Comparison of ENCODE assay signal across 19 mouse cellular contexts in the genomic region with DNA sequence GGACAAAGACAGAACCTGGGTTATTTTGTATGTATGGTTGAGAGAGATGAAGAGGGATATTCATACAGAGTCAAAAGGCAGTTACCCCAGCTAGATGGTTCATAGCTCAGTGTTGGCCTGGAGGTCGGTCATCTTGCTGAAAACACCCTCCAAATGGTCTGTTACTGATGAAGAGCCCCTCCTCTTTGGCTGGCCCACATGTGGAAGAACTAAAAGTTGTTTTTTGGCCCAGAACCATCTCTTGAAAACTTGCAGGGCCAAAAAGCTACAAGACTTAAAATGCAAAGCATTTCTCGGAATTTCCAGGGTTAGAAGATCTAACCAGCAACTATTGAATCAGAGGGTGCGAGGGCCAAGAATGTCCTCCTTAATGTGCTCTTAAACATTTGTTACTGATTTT. TPM values are rescaled to one million over a fixed set of nuclear protein-coding genes. Genes with fewer than 3 reads are reported as not detected.
DNase-seq lines count a peak whose midpoint lies in the region; ATAC-seq and TF ChIP-seq lines count a peak whose summit lies in the region.
"Had no signal": no experiment of that assay in that cellular context is flagged by ENCODE, and none has a peak within 500 bp of the region (broad histone marks: within the 10 kb centered on the region; RNA-seq: fewer than 3 reads in every experiment).

No protein-coding gene starts in this region.

- H3K79me2 ChIP-seq in liver, adult 2 months (ENCODE audit: control insufficient read depth, insufficient read depth, low read length): peaks cover 35% of the 10 kb centered on the region

- TF ChIP-seq CTCF in liver, adult 2 months (IDR thresholded peaks at IDR 0.05; ENCODE audit: low read depth, low read length): no peak
- no peak for TF ChIP-seq CTCF in liver, postnatal 0 days (IDR thresholded peaks at IDR 0.05; ENCODE audit: low read depth)

- WGBS in heart, embryonic 16.5 days: 79% methylated on average over 3 of the region's 3 CpGs
- 88% methylated on average over 3 of the region's 3 CpGs for WGBS in liver, adult 2 months
- 78% methylated on average over 3 of the region's 3 CpGs for WGBS in liver, postnatal 0 days (ENCODE audit: insufficient replicate concordance)
- 52% methylated on average over 3 of the region's 3 CpGs for WGBS in limb, embryonic 15.5 days

- no peaks in the 10 kb centered on the region for H3K36me3 ChIP-seq in heart, embryonic 16.5 days (ENCODE audit: control insufficient read depth, insufficient read depth)
- H3K36me3 ChIP-seq in liver, adult 2 months (ENCODE audit: control insufficient read depth, insufficient read depth, low read length): peaks cover 34% of the 10 kb centered on the region
- H3K36me3 ChIP-seq in liver, postnatal 0 days (replicated peaks; ENCODE audit: insufficient read depth, low read length): peaks cover 30% of the 10 kb centered on the region
- peaks cover 4% of the 10 kb centered on the region for H3K36me3 ChIP-seq in limb, embryonic 15.5 days
- H3K36me3 ChIP-seq: forebrain, embryonic 15.5 days had no signal

- no peak overlapping the region for H3K9ac ChIP-seq in heart, embryonic 16.5 days (ENCODE audit: low read length)
- no peak overlapping the region for H3K9ac ChIP-seq in liver, adult 2 months (ENCODE audit: low read depth, low read length)
- H3K9ac ChIP-seq in liver, postnatal 0 days (replicated peaks): no peak overlapping the region
- no peak overlapping the region for H3K9ac ChIP-seq in limb, embryonic 15.5 days
- H3K9ac ChIP-seq: forebrain, embryonic 15.5 days had no signal

- no peak overlapping the region for H3K4me3 ChIP-seq in heart, embryonic 16.5 days (ENCODE audit: low read length)
- H3K4me3 ChIP-seq in liver, adult 2 months (ENCODE audit: insufficient read depth, low read depth, low read length): no peak overlapping the region
- H3K4me3 ChIP-seq in liver, postnatal 0 days (ENCODE audit: low read depth, low read length): no peak overlapping the region
- no peak overlapping the region for H3K4me3 ChIP-seq in brown adipose tissue, adult 24 weeks (ENCODE audit: insufficient read depth, low read depth, low read length)
- no peak overlapping the region for H3K4me3 ChIP-seq in limb, embryonic 15.5 days
- H3K4me3 ChIP-seq: forebrain, embryonic 15.5 days; hindbrain, embryonic 10.5 days had no signal

- no peak for DNase-seq in heart, adult 8-10 months (ENCODE audit: low spot score)
- DNase-seq in liver, adult 2 months (ENCODE audit: extremely low read depth, low read depth, low spot score): no peak
- no peak for DNase-seq in liver, postnatal 0 days
- no peak for DNase-seq in kidney, postnatal 36 days
- no peak for DNase-seq in natural killer cell, adult 2 months (ENCODE audit: low spot score in 2 of 2)
- DNase-seq: B cell, adult 2 months; cerebellum, adult 9-10 months; kidney, adult 18-20 months; liver; right cerebral cortex, postnatal 14 days; thymus, postnatal 25 days had no signal

- no peak overlapping the region for H3K4me2 ChIP-seq in heart, embryonic 16.5 days (ENCODE audit: low read depth, low read length)
- no peak overlapping the region for H3K4me2 ChIP-seq in liver, postnatal 0 days (ENCODE audit: low read depth, low read length)
- peak overlapping the region; percentile 10; the same call in 1 of the 2 replicates for H3K4me2 ChIP-seq in limb, embryonic 15.5 days
- H3K4me2 ChIP-seq: forebrain, embryonic 15.5 days; heart, embryonic 11.5 days had no signal

- peaks cover 15% of the 10 kb centered on the region; the same call in 1 of the 2 replicates for H3K4me1 ChIP-seq in heart, embryonic 16.5 days (ENCODE audit: control insufficient read depth, insufficient read depth, low read length)
- peaks cover 45% of the 10 kb centered on the region for H3K4me1 ChIP-seq in liver, adult 2 months (ENCODE audit: control insufficient read depth, insufficient read depth, low read length)
- peaks cover 43% of the 10 kb centered on the region for H3K4me1 ChIP-seq in liver, postnatal 0 days (ENCODE audit: insufficient read depth)
- H3K4me1 ChIP-seq in brown adipose tissue, adult 24 weeks (ENCODE audit: control insufficient read depth, insufficient read depth, insufficient read length, low read length): peaks cover 30% of the 10 kb centered on the region
- H3K4me1 ChIP-seq in limb, embryonic 15.5 days: peaks cover 34% of the 10 kb centered on the region
- H3K4me1 ChIP-seq: forebrain, embryonic 15.5 days had no signal

- ATAC-seq in heart, embryonic 16.5 days (replicated peaks; ENCODE audit: extremely low read depth, insufficient read depth, low FRiP score): no peak
- ATAC-seq in liver, postnatal 0 days: no peak
- peak; percentile 61; the same call in 1 of the 2 replicates for ATAC-seq in limb, embryonic 15.5 days (ENCODE audit: insufficient number of reproducible peaks, low FRiP score, low TSS enrichment, low read depth)
- ATAC-seq: forebrain, embryonic 15.5 days; hindbrain, postnatal 0 days; midbrain, embryonic 16.5 days had no signal

- TF ChIP-seq POLR2A in liver, adult 2 months (IDR thresholded peaks at IDR 0.05; ENCODE audit: extremely low read depth, insufficient read depth, low read length): no peak

- no peaks in the 10 kb centered on the region for H3K27me3 ChIP-seq in heart, embryonic 16.5 days (ENCODE audit: control insufficient read depth, insufficient read depth, low read length)
- H3K27me3 ChIP-seq in liver, adult 2 months (ENCODE audit: control insufficient read depth, insufficient read depth, low read length): no peaks in the 10 kb centered on the region
- no peaks in the 10 kb centered on the region for H3K27me3 ChIP-seq in liver, postnatal 0 days (ENCODE audit: insufficient read depth, low read length)
- no peaks in the 10 kb centered on the region for H3K27me3 ChIP-seq in limb, embryonic 15.5 days
- H3K27me3 ChIP-seq: forebrain, embryonic 15.5 days had no signal

- no peak for TF ChIP-seq EP300 in liver, postnatal 0 days (IDR thresholded peaks at IDR 0.05; ENCODE audit: low read depth)

- H3K9me3 ChIP-seq in heart, embryonic 16.5 days (replicated peaks; ENCODE audit: control insufficient read depth, low read length): no peaks in the 10 kb centered on the region
- H3K9me3 ChIP-seq in liver, postnatal 0 days (ENCODE audit: low read length): no peaks in the 10 kb centered on the region
- no peaks in the 10 kb centered on the region for H3K9me3 ChIP-seq in limb, embryonic 15.5 days
- H3K9me3 ChIP-seq: forebrain, embryonic 15.5 days; hindbrain, embryonic 10.5 days had no signal

- peak overlapping the region; percentile 70 for H3K27ac ChIP-seq in heart, embryonic 16.5 days (ENCODE audit: low read length)
- H3K27ac ChIP-seq in liver, adult 2 months (replicated peaks; ENCODE audit: insufficient read depth, low read depth, low read length): 0 out of 2 replicates have a peak overlapping the region, but pooled peaks have one; percentile 19
- H3K27ac ChIP-seq in liver, postnatal 0 days (ENCODE audit: low read depth): no peak overlapping the region
- H3K27ac ChIP-seq in brown adipose tissue, adult 24 weeks (replicated peaks; ENCODE audit: low read depth, low read length): peak overlapping the region; percentile 73
- peak overlapping the region; percentile 91 for H3K27ac ChIP-seq in limb, embryonic 15.5 days
- H3K27ac ChIP-seq: forebrain, embryonic 15.5 days; hindbrain, embryonic 10.5 days; hindbrain, postnatal 0 days had no signal

RNA-seq across cellular contexts. Expression of a gene that starts 12.4 kb away (rescaled TPM):
- polyA plus RNA-seq in heart, embryonic 16.5 days (2015; fragmentation: Nextera tagmentation; extraction: Ambion mirVana): 6.3 and 6.9 TPM in 2 replicates
- 10 to 100 TPM; 13.3 to 19.1 (median 15.7) TPM for total RNA-seq in heart, adult 8-10 months (2022)
- total RNA-seq in liver, adult 2 months (2014; rRNA removed): 93.6 and 109 TPM in 2 replicates
- 25.4 and 34.5 TPM in 2 replicates for polyA plus RNA-seq in liver, adult 2 months (2012; rRNA removed)
- 11.5 and 12.8 TPM in 2 replicates for polyA plus RNA-seq in liver, postnatal 0 days (2015; fragmentation: Nextera tagmentation; extraction: Ambion mirVana)
- 12.7 TPM in 2 replicates for polyA plus RNA-seq in brown adipose tissue, adult 24 weeks (2012; ENCODE audit: insufficient read depth, insufficient read length, missing spikeins)
- 13.0 and 15.6 TPM in 2 replicates for polyA plus RNA-seq in limb, embryonic 15.5 days (2015; fragmentation: Nextera tagmentation; extraction: Ambion mirVana)
